Mouse (Mus musculus) neural tube, embryonic 14.5 days (tissue): ENCODE measurements around the gene Retn. TPM values are rescaled to one million over a fixed set of nuclear protein-coding genes. Genes with fewer than 3 reads are reported as not detected.

Experiments
- ATAC-seq: fragments of 200-750 bp; cut with Nextera tagmentation; 2 replicates; pipeline ENCODE4 v1.8.0; 2017; ENCODE audit warnings: low read depth, mild to moderate bottlenecking, moderate TSS enrichment, moderate library complexity
- H3K27ac ChIP-seq: fragments of 300-500 bp; sonication (generic); 2 replicates; pipeline ENCODE4 v1.5.1; 2014; ENCODE audit warnings: low read depth, mild to moderate bottlenecking, control low read depth, low read length, moderate library complexity, mixed read lengths
- H3K27me3 ChIP-seq: fragments of 300-500 bp; sonication (generic); 2 replicates; pipeline ENCODE4 v1.6.1; 2014; ENCODE audit warnings: low read length; ENCODE audit not compliant: control insufficient read depth, insufficient read depth
- H3K36me3 ChIP-seq: fragments of 300-500 bp; sonication (generic); 2 replicates; pipeline ENCODE4 v1.6.1; 2014; ENCODE audit warnings: low read length, mixed read lengths; ENCODE audit not compliant: control insufficient read depth, insufficient read depth
- H3K4me1 ChIP-seq: fragments of 300-500 bp; sonication (generic); 2 replicates; pipeline ENCODE4 v1.6.1; 2014; ENCODE audit warnings: low read length; ENCODE audit not compliant: control insufficient read depth, insufficient read depth
- H3K4me2 ChIP-seq: fragments of 300-500 bp; sonication (generic); 2 replicates; pipeline ENCODE4 v1.6.1; 2014; ENCODE audit warnings: mild to moderate bottlenecking, low read depth, low read length, control low read depth
- H3K4me3 ChIP-seq: fragments of 300-500 bp; sonication (generic); 2 replicates; pipeline ENCODE4 v1.5.1; 2014; ENCODE audit warnings: low read depth, low read length, control low read depth, mixed read lengths
- H3K9ac ChIP-seq: fragments of 300-500 bp; sonication (generic); replicated peaks from 2 replicates; pipeline ENCODE4 v1.6.1; 2014; ENCODE audit warnings: low read depth, mild to moderate bottlenecking, control low read depth, low read length, mixed read lengths
- H3K9me3 ChIP-seq: fragments of 300-500 bp; sonication (generic); 2 replicates; pipeline ENCODE4 v1.6.1; 2016; ENCODE audit warnings: low read length; ENCODE audit not compliant: control insufficient read depth
- WGBS: fragments of 180-500 bp; shearing (Covaris S2); extraction: QIAGEN DNeasy Blood & Tissue Kit; methylation state at CpG from one replicate; pipeline ENCODE4 v1.1.7; 2014; 5-methylcytosine and 5-hydroxymethylcytosine counted together
- polyA plus RNA-seq: library from polyadenylated mRNA; unstranded; fragments of >200 nt; fragmentation: Nextera tagmentation; extraction: Ambion mirVana; gene quantifications from 2 replicates; pipeline ENCODE4 v1.2.1, GENCODE M21; 2014

Retn gene
- polyA plus RNA-seq, 1 experiment from 2014 or later = 0.54 TPM

GRCm38 (mm10) chr8:3685422-3685821 is 29.9 kb downstream of the Retn start:
- no peak overlapping the region for H3K9ac ChIP-seq
- H3K4me2 ChIP-seq = no peak overlapping the region
- no peak overlapping the region for H3K4me3 ChIP-seq
- no peaks in the 10 kb centered on the region for H3K36me3 ChIP-seq
- no peak overlapping the region for H3K27ac ChIP-seq
- ATAC-seq = no peak
- H3K4me1 ChIP-seq = no peaks in the 10 kb centered on the region
- H3K27me3 ChIP-seq = no peaks in the 10 kb centered on the region
- no peaks in the 10 kb centered on the region for H3K9me3 ChIP-seq
- 69% methylated on average over 5 of the region's 5 CpGs for WGBS

DNA sequence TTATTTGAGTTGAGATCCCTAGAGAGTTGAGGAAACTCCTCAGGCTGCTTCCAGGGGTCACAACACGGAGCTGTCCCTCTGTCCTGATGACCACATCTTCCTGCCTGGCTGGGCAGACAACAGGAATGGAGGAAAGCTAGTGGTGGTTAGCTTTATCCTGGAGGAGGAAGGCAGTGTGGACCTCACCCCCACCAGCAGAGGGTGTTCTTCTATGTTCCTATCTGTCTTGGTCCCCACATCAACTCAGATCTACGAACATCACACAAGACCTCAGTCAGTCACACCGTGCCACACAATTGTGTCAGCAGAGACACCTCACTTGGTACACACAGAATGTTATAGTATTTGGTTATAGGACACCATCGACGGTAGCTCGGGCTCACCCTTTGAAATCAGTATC is 32.0 kb downstream of the Retn start:
- ATAC-seq = no peak
- Histone ChIP-seq H3K27ac (no peak overlapping the region), H3K4me3 (no peak overlapping the region), H3K4me2 (no peak overlapping the region), H3K36me3 (no peaks in the 10 kb centered on the region), H3K4me1 (no peaks in the 10 kb centered on the region), H3K9ac (no peak overlapping the region), H3K9me3 (no peaks in the 10 kb centered on the region), H3K27me3 (no peaks in the 10 kb centered on the region)
- 81% methylated on average over 6 of the region's 6 CpGs for WGBS

GRCm38 (mm10) chr8:3690774-3691173 is 35.2 kb downstream of the Retn start:
- no peaks in the 10 kb centered on the region for H3K36me3 ChIP-seq
- no peaks in the 10 kb centered on the region for H3K9me3 ChIP-seq
- no peak for ATAC-seq
- H3K9ac ChIP-seq = no peak overlapping the region
- 81% methylated on average over 3 of the region's 3 CpGs for WGBS
- H3K4me3 ChIP-seq = no peak overlapping the region
- no peaks in the 10 kb centered on the region for H3K27me3 ChIP-seq
- no peak overlapping the region for H3K27ac ChIP-seq
- H3K4me2 ChIP-seq = no peak overlapping the region
- H3K4me1 ChIP-seq = no peaks in the 10 kb centered on the region

DNA sequence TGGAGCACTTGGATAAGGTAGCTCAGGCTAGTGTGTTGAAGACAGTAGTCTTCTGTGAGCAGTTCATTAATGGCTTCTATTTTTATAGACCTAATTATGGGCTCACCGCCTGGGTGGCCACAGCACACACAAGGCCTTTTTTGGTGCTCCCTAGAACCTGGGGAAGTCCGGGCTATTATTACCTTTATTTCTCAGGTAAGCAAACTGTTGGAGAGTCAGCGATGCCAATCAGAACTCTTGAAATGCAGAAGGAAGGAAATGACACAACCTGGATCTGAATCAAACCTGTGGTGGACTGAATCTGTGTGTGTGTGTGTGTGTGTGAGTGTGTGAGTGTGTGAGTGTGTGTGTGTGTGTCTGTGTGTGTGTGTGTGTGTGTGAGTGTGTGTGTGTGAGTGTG is 38.6 kb downstream of the Retn start, which contains the start of gene Fcer2a:
Fcer2a (minus strand) TSS at position 55 of the 400 bp plus-strand sequence.
- Histone ChIP-seq H3K27ac (no peak within 1 kb of the TSS), H3K9me3 (no peaks in the 10 kb centered on the region), H3K36me3 (no peaks in the 10 kb centered on the region), H3K27me3 (no peaks in the 10 kb centered on the region), H3K4me3 (no peak within 1 kb of the TSS), H3K4me2 (no peak within 1 kb of the TSS), H3K4me1 (no peaks in the 10 kb centered on the region), H3K9ac (no peak within 1 kb of the TSS)
- 88% methylated on average over 3 of the region's 3 CpGs for WGBS
- ATAC-seq = no peak

- H3K9ac ChIP-seq = no peak overlapping the region
- no peak overlapping the region for H3K4me3 ChIP-seq
- no peaks in the 10 kb centered on the region for H3K9me3 ChIP-seq
- H3K36me3 ChIP-seq = no peaks in the 10 kb centered on the region
- no peaks in the 10 kb centered on the region for H3K27me3 ChIP-seq
- H3K4me1 ChIP-seq = no peaks in the 10 kb centered on the region
- WGBS = 91% methylated on average over 1 of the region's 1 CpGs
- no peak for ATAC-seq
- no peak overlapping the region for H3K27ac ChIP-seq
- no peak overlapping the region for H3K4me2 ChIP-seq
These were observed 45.9 kb downstream of the Retn start for GRCm38 (mm10) chr8:3701491-3701890.

DNA sequence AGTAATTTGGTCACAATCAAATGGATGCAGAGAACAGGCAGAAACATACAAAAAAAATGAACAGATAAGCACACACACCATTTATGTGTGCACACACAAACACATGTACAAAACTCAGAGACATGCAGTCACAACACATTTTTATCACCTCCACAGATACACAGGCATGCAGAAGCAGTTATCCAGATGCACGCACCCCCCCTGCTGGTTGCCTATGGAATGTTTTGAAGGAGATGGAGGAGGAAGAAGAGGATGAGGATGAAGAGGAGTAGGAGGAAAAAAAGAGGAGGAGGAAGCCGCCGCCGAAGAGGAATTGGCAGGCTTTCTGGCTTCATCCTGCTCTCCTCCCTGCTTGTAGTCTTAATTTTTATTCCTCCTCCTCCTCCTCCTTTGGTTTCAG is 50.1 kb downstream of the Retn start:
- Histone ChIP-seq H3K4me2 (no peak overlapping the region), H3K4me3 (no peak overlapping the region), H3K9me3 (no peaks in the 10 kb centered on the region), H3K36me3 (no peaks in the 10 kb centered on the region), H3K27me3 (no peaks in the 10 kb centered on the region), H3K9ac (no peak overlapping the region), H3K27ac (no peak overlapping the region), H3K4me1 (no peaks in the 10 kb centered on the region)
- WGBS = 68% methylated on average over 4 of the region's 4 CpGs
- no peak for ATAC-seq

GRCm38 (mm10) chr8:3707611-3708010 is 52.0 kb downstream of the Retn start:
- H3K9ac ChIP-seq = no peak overlapping the region
- H3K27ac ChIP-seq = no peak overlapping the region
- H3K4me1 ChIP-seq = no peaks in the 10 kb centered on the region
- no peaks in the 10 kb centered on the region for H3K9me3 ChIP-seq
- H3K4me2 ChIP-seq = no peak overlapping the region
- no peak for ATAC-seq
- no peak overlapping the region for H3K4me3 ChIP-seq
- 72% methylated on average over 7 of the region's 7 CpGs for WGBS
- H3K27me3 ChIP-seq = no peaks in the 10 kb centered on the region
- no peaks in the 10 kb centered on the region for H3K36me3 ChIP-seq

Other genes starting within 250 kb of the Retn start
- 2.6 TPM in 2 replicates for gene Pex11g, start 188.1 kb upstream of the Retn start, polyA plus RNA-seq
- gene Tex45, start 184.9 kb upstream of the Retn start, polyA plus RNA-seq = 0.35 and 0.66 TPM in 2 replicates
- gene Zfp358, start 162.6 kb upstream of the Retn start, polyA plus RNA-seq = 26.4 and 43.5 TPM in 2 replicates
- gene Mcoln1, start 155.3 kb upstream of the Retn start, polyA plus RNA-seq = 64.9 and 86.5 TPM in 2 replicates
- gene Pnpla6, start 140.4 kb upstream of the Retn start, polyA plus RNA-seq = 33.5 and 38.0 TPM in 2 replicates
- 0.60 TPM in 1 of 2 replicates, not detected in the other for gene C330021F23Rik, start 87.8 kb upstream of the Retn start, polyA plus RNA-seq
- gene Camsap3, start 68.5 kb upstream of the Retn start, polyA plus RNA-seq = 51.3 and 52.9 TPM in 2 replicates
- 48.0 and 48.5 TPM in 2 replicates for gene Xab2, start 34.5 kb upstream of the Retn start, polyA plus RNA-seq
- 81.2 and 89.1 TPM in 2 replicates for gene Pet100, start 34.2 kb upstream of the Retn start, polyA plus RNA-seq
- 0.18 and 0.29 TPM in 2 replicates for gene Pcp2, start 30.2 kb upstream of the Retn start, polyA plus RNA-seq
- gene Stxbp2, start 24.8 kb upstream of the Retn start, polyA plus RNA-seq = 33.7 and 40.4 TPM in 2 replicates
- 0.27 TPM in 1 of 2 replicates, not detected in the other for gene Mcemp1, start 10.0 kb downstream of the Retn start, polyA plus RNA-seq
- 14.2 and 27.6 TPM in 2 replicates for gene Fcor, start 16.6 kb downstream of the Retn start, polyA plus RNA-seq
- 41.4 and 48.4 TPM in 2 replicates for gene Trappc5, start 20.5 kb downstream of the Retn start, polyA plus RNA-seq
- 0.15 and 0.28 TPM in 2 replicates for gene Fcer2a, start 38.4 kb downstream of the Retn start, polyA plus RNA-seq
- not detected in 2 replicates for gene Clec4g, start 64.9 kb downstream of the Retn start, polyA plus RNA-seq
- gene Cd209a, start 93.2 kb downstream of the Retn start, polyA plus RNA-seq = not detected in 2 replicates
- gene Cd209e, start 198.5 kb downstream of the Retn start, polyA plus RNA-seq = not detected in 2 replicates
- not detected in 2 replicates for gene Cd209d, start 222.8 kb downstream of the Retn start, polyA plus RNA-seq